Mouse (Mus musculus) erythroblast, embryonic 14.5 days (primary cell): ENCODE data around the gene Mcoln2.

Source experiments
- GATA1 ChIP-seq: IDR thresholded peaks from 2 replicates; pipeline ENCODE4 v1.6.1; 2012; ENCODE audit warnings: low read length, inconsistent platforms, mixed read lengths
- TAL1 ChIP-seq: IDR thresholded peaks from 3 replicates; pipeline ENCODE4 v1.6.1; 2012; ENCODE audit warnings: low read length, inconsistent platforms, mixed read lengths

GRCm38 (mm10) chr3:146121310-146122124, 28.1 kb upstream of the Mcoln2 start:
- no peak for TF ChIP-seq GATA1
- TF ChIP-seq TAL1 = no peak
